17 mouse cellular contexts compared by ENCODE assay signal in the genomic region with DNA sequence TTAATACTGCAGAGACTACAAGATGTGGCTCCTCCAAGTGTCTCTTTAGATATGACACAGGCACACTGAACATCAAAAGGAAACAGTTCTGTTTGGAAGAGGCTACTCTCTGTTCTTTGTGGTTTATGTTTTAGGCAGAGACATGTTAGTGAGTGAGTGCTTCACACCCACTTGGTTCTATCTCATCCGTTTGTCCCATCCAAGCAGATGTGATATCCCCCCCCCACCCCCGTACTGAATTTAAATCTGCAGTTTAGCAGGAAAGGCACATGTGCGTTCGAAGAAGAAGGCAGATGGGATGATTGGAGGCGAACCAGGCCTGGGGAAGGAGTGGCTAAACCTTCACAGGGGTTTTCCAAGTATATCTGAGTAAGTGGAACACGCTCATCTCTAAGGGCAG.
DNase-seq lines count a peak whose midpoint lies in the region; ATAC-seq and TF ChIP-seq lines count a peak whose summit lies in the region.
"Had no signal": no experiment of that assay in that cellular context is flagged by ENCODE, and none has a peak within 500 bp of the region (broad histone marks: within the 10 kb centered on the region; RNA-seq: fewer than 3 reads in every experiment).

No protein-coding gene starts in this region.

- no peak for TF ChIP-seq POLR2A in MEL (IDR thresholded peaks at IDR 0.05; ENCODE audit: control insufficient read depth in 1 of 2, insufficient read depth in 1 of 2, low read depth in 1 of 2, low read length in 2 of 2, poor library complexity in 1 of 2)
- no peak for TF ChIP-seq POLR2A in kidney, adult 2 months (IDR thresholded peaks at IDR 0.05; ENCODE audit: low read depth, low read length)

- H3K27ac ChIP-seq in liver, embryonic 11.5 days (ENCODE audit: low read depth, low read length): no peak overlapping the region
- H3K27ac ChIP-seq in MEL (ENCODE audit: control insufficient read depth, low read depth, low read length): peak overlapping the region; percentile 13; the same call in 1 of the 2 replicates
- H3K27ac ChIP-seq in midbrain, embryonic 13.5 days: no peak overlapping the region
- no peak overlapping the region for H3K27ac ChIP-seq in kidney, adult 2 months (ENCODE audit: insufficient read depth, low read depth, low read length)
- H3K27ac ChIP-seq: embryonic facial prominence, embryonic 12.5 days; hindbrain, embryonic 13.5 days; layer of hippocampus, adult 2 months had no signal

- H3K4me1 ChIP-seq in liver, embryonic 11.5 days (replicated peaks; ENCODE audit: control insufficient read depth, insufficient read depth, low read length): no peaks in the 10 kb centered on the region; the same call in 1 of the 2 replicates
- peaks cover 0 to 6% of the 10 kb centered on the region in 2 experiments; a peak in 1 of 4 replicates for H3K4me1 ChIP-seq in MEL (ENCODE audit: control insufficient read depth in 1 of 2, insufficient read depth in 2 of 2, low read length in 2 of 2)
- no peaks in the 10 kb centered on the region for H3K4me1 ChIP-seq in midbrain, embryonic 13.5 days (replicated peaks)
- no peaks in the 10 kb centered on the region for H3K4me1 ChIP-seq in kidney, adult 2 months (ENCODE audit: control insufficient read depth, insufficient read depth, low read length)
- H3K4me1 ChIP-seq: embryonic facial prominence, embryonic 12.5 days; hindbrain, embryonic 13.5 days had no signal

- H3K9me3 ChIP-seq in liver, embryonic 11.5 days (ENCODE audit: control insufficient read depth, low read length): no peaks in the 10 kb centered on the region
- H3K9me3 ChIP-seq in MEL (replicated peaks; ENCODE audit: insufficient read depth, low read length): no peaks in the 10 kb centered on the region
- no peaks in the 10 kb centered on the region for H3K9me3 ChIP-seq in midbrain, embryonic 13.5 days
- H3K9me3 ChIP-seq: embryonic facial prominence, embryonic 12.5 days; hindbrain, embryonic 13.5 days had no signal

- no peak overlapping the region for H3K9ac ChIP-seq in liver, embryonic 11.5 days (ENCODE audit: low read depth, low read length)
- H3K9ac ChIP-seq in MEL (ENCODE audit: control insufficient read depth, low read depth, low read length, poor library complexity, severe bottlenecking): no peak overlapping the region
- no peak overlapping the region for H3K9ac ChIP-seq in midbrain, embryonic 13.5 days (replicated peaks)
- H3K9ac ChIP-seq: embryonic facial prominence, embryonic 12.5 days; hindbrain, embryonic 13.5 days had no signal

- no peak for TF ChIP-seq CTCF in MEL (IDR thresholded peaks at IDR 0.05 in 2 of 3, conservative IDR thresholded peaks at IDR 0.05 in 1 of 3; ENCODE audit: control insufficient read depth in 1 of 3, insufficient read depth in 1 of 3, low read depth in 2 of 3, low read length in 3 of 3, poor library complexity in 1 of 3, severe bottlenecking in 1 of 3)
- no peak for TF ChIP-seq CTCF in kidney, adult 2 months (conservative IDR thresholded peaks at IDR 0.05; ENCODE audit: insufficient read depth, insufficient read length, low read depth, low read length)

- ATAC-seq in liver, embryonic 11.5 days (replicated peaks; ENCODE audit: low FRiP score): peak; percentile 50; the same call in 1 of the 2 replicates
- no peak for ATAC-seq in midbrain, embryonic 13.5 days
- ATAC-seq: lung, postnatal 0 days; Patski had no signal

- no peaks in the 10 kb centered on the region for H3K27me3 ChIP-seq in liver, embryonic 11.5 days (replicated peaks; ENCODE audit: control insufficient read depth, insufficient read depth, low read length)
- H3K27me3 ChIP-seq in MEL (ENCODE audit: control insufficient read depth in 1 of 2, insufficient read depth in 2 of 2, low read length in 2 of 2): no peaks in the 10 kb centered on the region
- no peaks in the 10 kb centered on the region for H3K27me3 ChIP-seq in midbrain, embryonic 13.5 days
- H3K27me3 ChIP-seq in kidney, adult 2 months (replicated peaks; ENCODE audit: control insufficient read depth, insufficient read depth, low read length): no peaks in the 10 kb centered on the region
- H3K27me3 ChIP-seq: embryonic facial prominence, embryonic 12.5 days; hindbrain, embryonic 13.5 days; Patski had no signal

- H3K4me2 ChIP-seq in liver, embryonic 11.5 days: no peak overlapping the region
- no peak overlapping the region for H3K4me2 ChIP-seq in midbrain, embryonic 13.5 days (replicated peaks)
- H3K4me2 ChIP-seq: embryonic facial prominence, embryonic 12.5 days; hindbrain, embryonic 13.5 days; midbrain, embryonic 11.5 days had no signal

- no peak for DNase-seq in liver, embryonic 11.5 days (ENCODE audit: low spot score)
- DNase-seq in liver: no peak
- peak; percentile 47 for DNase-seq in MEL (ENCODE audit: low read depth, low spot score)
- DNase-seq in frontal cortex, adult 2 months (ENCODE audit: extremely low spot score in 1 of 2, low spot score in 1 of 2): peak; percentile 8 to 44
- DNase-seq in naive thymus-derived CD4-positive, alpha-beta T cell, adult 2 months (ENCODE audit: low read depth): peak; percentile 72
- DNase-seq in kidney, adult 2 months: no peak
- DNase-seq: cerebellum, adult 9-11 months; heart, adult 18-20 months; spleen, adult 18-20 months had no signal

- no peaks in the 10 kb centered on the region for H3K36me3 ChIP-seq in liver, embryonic 11.5 days (ENCODE audit: control insufficient read depth, insufficient read depth, low read length)
- H3K36me3 ChIP-seq in MEL (ENCODE audit: control insufficient read depth in 1 of 2, insufficient read depth in 2 of 2, low read length in 2 of 2): peaks cover 0 to 3% of the 10 kb centered on the region in 2 experiments; a peak in 1 of 4 replicates
- H3K36me3 ChIP-seq in midbrain, embryonic 13.5 days: no peaks in the 10 kb centered on the region
- no peaks in the 10 kb centered on the region for H3K36me3 ChIP-seq in kidney, adult 2 months (ENCODE audit: control insufficient read depth, insufficient read depth, low read length)
- H3K36me3 ChIP-seq: embryonic facial prominence, embryonic 12.5 days; hindbrain, embryonic 13.5 days had no signal

- no peak overlapping the region for H3K4me3 ChIP-seq in liver, embryonic 11.5 days (ENCODE audit: low read depth, low read length)
- H3K4me3 ChIP-seq in MEL (ENCODE audit: control insufficient read depth in 1 of 2, insufficient read depth in 1 of 2, low read depth in 2 of 2, low read length in 2 of 2): no peak overlapping the region
- H3K4me3 ChIP-seq in midbrain, embryonic 13.5 days (replicated peaks): no peak overlapping the region
- H3K4me3 ChIP-seq in kidney, adult 2 months (ENCODE audit: insufficient read depth, low read depth, low read length): no peak overlapping the region
- H3K4me3 ChIP-seq: embryonic facial prominence, embryonic 12.5 days; hindbrain, embryonic 13.5 days; layer of hippocampus, adult 2 months; myocyte had no signal

- TF ChIP-seq EP300 in MEL (IDR thresholded peaks at IDR 0.05; ENCODE audit: low read depth in 1 of 2, low read length in 2 of 2): peak; percentile 45 to 79; a peak in 3 of 4 replicates

- WGBS in liver, embryonic 11.5 days: 60% methylated on average over 6 of the region's 6 CpGs
- WGBS in midbrain, embryonic 13.5 days: 90% methylated on average over 6 of the region's 6 CpGs
- 84% methylated on average over 6 of the region's 6 CpGs for WGBS in kidney, adult 2 months

- TF ChIP-seq RAD21 in MEL (IDR thresholded peaks at IDR 0.05; ENCODE audit: low read depth, low read length): no peak

- no peaks in the 10 kb centered on the region for H3K79me2 ChIP-seq in MEL (ENCODE audit: control insufficient read depth, insufficient read depth, low read length, poor library complexity)

TF ChIP-seq in MEL, 35 proteins besides CTCF, POLR2A, EP300 and RAD21:
- TF ChIP-seq USF1 (IDR thresholded peaks at IDR 0.05; ENCODE audit: low read depth, low read length) (no peak), KAT2A (conservative IDR thresholded peaks at IDR 0.05; ENCODE audit: low read depth, low read length) (no peak), ZNF384 (IDR thresholded peaks at IDR 0.05; ENCODE audit: low read depth, low read length) (no peak), MYB (IDR thresholded peaks at IDR 0.05; ENCODE audit: low read depth, low read length) (peak; percentile 42; the same call in 1 of the 2 replicates), CHD1 (IDR thresholded peaks at IDR 0.05; ENCODE audit: low read depth, low read length) (no peak), GATA1 (IDR thresholded peaks at IDR 0.05; ENCODE audit: low read depth, low read length) (0 out of 2 replicates have a peak, but pooled peaks have one; percentile 10), ETS1 (IDR thresholded peaks at IDR 0.05; ENCODE audit: low read depth, low read length) (no peak; the same call in 1 of the 2 replicates), MAFK (IDR thresholded peaks at IDR 0.05; ENCODE audit: borderline replicate concordance, low read depth, low read length) (no peak), NELFE (IDR thresholded peaks at IDR 0.05; ENCODE audit: low read depth, low read length) (no peak), MAX (IDR thresholded peaks at IDR 0.05; ENCODE audit: low read length) (peak; percentile 61; the same call in 1 of the 2 replicates), BHLHE40 (IDR thresholded peaks at IDR 0.05; ENCODE audit: borderline replicate concordance, low read depth, low read length) (peak; percentile 43; the same call in 1 of the 2 replicates), RCOR1 (IDR thresholded peaks at IDR 0.05; ENCODE audit: low read depth, low read length) (0 out of 2 replicates have a peak, but pooled peaks have one; percentile 53)

Comparison
In these comparisons a context has a peak if more than half of its experiments do, and no peak if none do; other contexts are left out.
1. DNase-seq: peak in MEL (single experiment), frontal cortex, adult 2 months (2 of 2) and naive thymus-derived CD4-positive, alpha-beta T cell, adult 2 months (single experiment); none in liver, embryonic 11.5 days (single experiment), liver (single experiment) and kidney, adult 2 months (single experiment).